In genomic region chr3:138821886-138822445, GRCm38 (mm10) we compare ENCODE assay signal across 9 mouse cellular contexts.
DNase-seq lines count a peak whose midpoint lies in the region; ATAC-seq and TF ChIP-seq lines count a peak whose summit lies in the region.
"Had no signal": no experiment of that assay in that cellular context is flagged by ENCODE, and none has a peak within 500 bp of the region (broad histone marks: within the 10 kb centered on the region; RNA-seq: fewer than 3 reads in every experiment).

No protein-coding gene starts in this region.

- H3K4me2 ChIP-seq in kidney, embryonic 14.5 days (replicated peaks; ENCODE audit: low read depth, low read length), result no peak overlapping the region
- H3K4me2 ChIP-seq in hindbrain, postnatal 0 days (ENCODE audit: low read depth, low read length), result no peak overlapping the region
- no peak overlapping the region for H3K4me2 ChIP-seq in neural tube, embryonic 11.5 days (ENCODE audit: low read depth)
- H3K4me2 ChIP-seq: liver, embryonic 15.5 days had no signal

- DNase-seq in kidney, adult 9 months, result no peak
- DNase-seq in embryo, embryonic 11.5 days (ENCODE audit: low read depth, low spot score), result peak; percentile 23
- peak; percentile 55 for DNase-seq in hindbrain, postnatal 0 days (ENCODE audit: low spot score)
- peak; percentile 55 for DNase-seq in neural tube, embryonic 11.5 days (ENCODE audit: low spot score)
- no peak for DNase-seq in spleen, adult 12 weeks (ENCODE audit: low spot score)
- no peak for DNase-seq in B cell, adult 2 months
- no peak for DNase-seq in thymus, postnatal 0 days (ENCODE audit: low spot score)

- ATAC-seq in kidney, embryonic 14.5 days (ENCODE audit: low FRiP score, low TSS enrichment), result peak; percentile 53
- ATAC-seq in hindbrain, postnatal 0 days, result peak; percentile 72
- peak; percentile 42 for ATAC-seq in neural tube, embryonic 11.5 days (ENCODE audit: insufficient read depth, low FRiP score, low TSS enrichment)

- peaks cover 19% of the 10 kb centered on the region; the same call in 1 of the 2 replicates for H3K4me1 ChIP-seq in kidney, embryonic 14.5 days (ENCODE audit: control insufficient read depth, insufficient read depth, low read length)
- peaks cover 23% of the 10 kb centered on the region; the same call in 1 of the 2 replicates for H3K4me1 ChIP-seq in hindbrain, postnatal 0 days (ENCODE audit: insufficient read depth, low read length)
- H3K4me1 ChIP-seq in neural tube, embryonic 11.5 days (ENCODE audit: control insufficient read depth, insufficient read depth, low read length), result peaks cover 44% of the 10 kb centered on the region
- H3K4me1 ChIP-seq: liver, embryonic 15.5 days had no signal

- peak; percentile 52; the same call in 1 of the 2 replicates for TF ChIP-seq CTCF in hindbrain, postnatal 0 days (IDR thresholded peaks at IDR 0.05; ENCODE audit: low read depth)

- peak overlapping the region; percentile 37; the same call in 1 of the 2 replicates for H3K27ac ChIP-seq in kidney, embryonic 14.5 days (ENCODE audit: low read depth, low read length)
- peak overlapping the region; percentile 45; the same call in 1 of the 2 replicates for H3K27ac ChIP-seq in hindbrain, postnatal 0 days
- H3K27ac ChIP-seq in neural tube, embryonic 11.5 days (ENCODE audit: low read depth, low read length), result peak overlapping the region; percentile 63
- H3K27ac ChIP-seq: liver, embryonic 15.5 days had no signal

- H3K9ac ChIP-seq in kidney, embryonic 14.5 days (ENCODE audit: low read depth, low read length), result no peak overlapping the region
- no peak overlapping the region for H3K9ac ChIP-seq in hindbrain, postnatal 0 days (replicated peaks; ENCODE audit: low read length)
- H3K9ac ChIP-seq in neural tube, embryonic 11.5 days (ENCODE audit: low read length), result no peak overlapping the region
- H3K9ac ChIP-seq: liver, embryonic 15.5 days had no signal

- H3K4me3 ChIP-seq in kidney, embryonic 14.5 days (ENCODE audit: low read length), result no peak overlapping the region
- H3K4me3 ChIP-seq in hindbrain, postnatal 0 days (ENCODE audit: low read length), result no peak overlapping the region
- H3K4me3 ChIP-seq in neural tube, embryonic 11.5 days (ENCODE audit: low read depth, low read length), result no peak overlapping the region
- H3K4me3 ChIP-seq: liver, embryonic 15.5 days had no signal

- H3K27me3 ChIP-seq in kidney, embryonic 14.5 days (ENCODE audit: control insufficient read depth, insufficient read depth, low read length), result no peaks in the 10 kb centered on the region
- H3K27me3 ChIP-seq in hindbrain, postnatal 0 days (ENCODE audit: insufficient read depth, low read length), result no peaks in the 10 kb centered on the region
- no peaks in the 10 kb centered on the region for H3K27me3 ChIP-seq in neural tube, embryonic 11.5 days (ENCODE audit: control insufficient read depth, insufficient read depth, low read length)
- H3K27me3 ChIP-seq: liver, embryonic 15.5 days had no signal

- H3K36me3 ChIP-seq in kidney, embryonic 14.5 days (ENCODE audit: control insufficient read depth, insufficient read depth, low read length), result no peaks in the 10 kb centered on the region
- H3K36me3 ChIP-seq in hindbrain, postnatal 0 days (ENCODE audit: insufficient read depth, low read length), result no peaks in the 10 kb centered on the region
- H3K36me3 ChIP-seq in neural tube, embryonic 11.5 days (ENCODE audit: control insufficient read depth, insufficient read depth, low read length), result no peaks in the 10 kb centered on the region
- H3K36me3 ChIP-seq: liver, embryonic 15.5 days had no signal

- H3K9me3 ChIP-seq in kidney, embryonic 14.5 days (ENCODE audit: control insufficient read depth, low read length), result no peaks in the 10 kb centered on the region
- no peaks in the 10 kb centered on the region for H3K9me3 ChIP-seq in hindbrain, postnatal 0 days (ENCODE audit: low read length)
- no peaks in the 10 kb centered on the region for H3K9me3 ChIP-seq in neural tube, embryonic 11.5 days (ENCODE audit: control insufficient read depth, low read length)
- H3K9me3 ChIP-seq: liver, embryonic 15.5 days had no signal

- 20% methylated on average over 5 of the region's 5 CpGs for WGBS in kidney, embryonic 14.5 days
- 28% methylated on average over 5 of the region's 5 CpGs for WGBS in hindbrain, postnatal 0 days
- 24% methylated on average over 5 of the region's 5 CpGs for WGBS in neural tube, embryonic 11.5 days

Comparison
In these comparisons a context has a peak if more than half of its experiments do, and no peak if none do; other contexts are left out.
1. DNase-seq: peak in embryo, embryonic 11.5 days (single experiment), hindbrain, postnatal 0 days (single experiment) and neural tube, embryonic 11.5 days (single experiment); none in kidney, adult 9 months (single experiment), spleen, adult 12 weeks (single experiment), B cell, adult 2 months (0 of 2) and thymus, postnatal 0 days (single experiment).
2. Peak in every context shown above with its lines, with median percentiles within 50 percentile points of each other: ATAC-seq and H3K27ac ChIP-seq.